Mouse (Mus musculus) heart, embryonic 11.5 days (tissue): Measurements from ENCODE around the gene Hoxd8. TPM values are rescaled to one million over a fixed set of nuclear protein-coding genes. Genes with fewer than 3 reads are reported as not detected.

Source experiments
- ATAC-seq: fragments of 200-750 bp; cut with Nextera tagmentation; replicated peaks from 2 replicates; pipeline ENCODE4 v1.8.0; 2017; ENCODE audit warnings: moderate library complexity; ENCODE audit not compliant: insufficient number of reproducible peaks, low FRiP score, low TSS enrichment
- H3K27ac ChIP-seq: fragments of 300-500 bp; sonication (generic); 2 replicates; pipeline ENCODE4 v1.5.1; 2014; ENCODE audit warnings: mild to moderate bottlenecking, low read depth, low read length
- H3K27me3 ChIP-seq: fragments of 300-500 bp; sonication (generic); 2 replicates; pipeline ENCODE4 v1.6.1; 2014; ENCODE audit warnings: mild to moderate bottlenecking, low read length, mixed read lengths; ENCODE audit not compliant: control insufficient read depth, insufficient read depth
- H3K36me3 ChIP-seq: fragments of 300-500 bp; sonication (generic); 2 replicates; pipeline ENCODE4 v1.6.1; 2014; ENCODE audit warnings: mild to moderate bottlenecking, low read length, moderate library complexity, mixed read lengths; ENCODE audit not compliant: control insufficient read depth, insufficient read depth
- H3K4me1 ChIP-seq: fragments of 300-500 bp; sonication (generic); 2 replicates; pipeline ENCODE4 v1.6.1; 2014; ENCODE audit warnings: low read length; ENCODE audit not compliant: control insufficient read depth, insufficient read depth
- H3K4me2 ChIP-seq: fragments of 300-500 bp; sonication (generic); 2 replicates; pipeline ENCODE4 v1.6.1; 2014; ENCODE audit warnings: mild to moderate bottlenecking, moderate library complexity
- H3K4me3 ChIP-seq: fragments of 300-500 bp; sonication (generic); 2 replicates; pipeline ENCODE4 v1.5.1; 2014; ENCODE audit warnings: low read depth, low read length
- H3K9ac ChIP-seq: fragments of 300-500 bp; sonication (generic); 2 replicates; pipeline ENCODE4 v1.6.1; 2014; ENCODE audit warnings: mild to moderate bottlenecking, low read depth, low read length, moderate library complexity
- H3K9me3 ChIP-seq: fragments of 300-500 bp; sonication (generic); replicated peaks from 2 replicates; pipeline ENCODE4 v1.6.1; 2016; ENCODE audit warnings: low read length; ENCODE audit not compliant: control insufficient read depth
- WGBS: fragments of 180-500 bp; shearing (Covaris S2); extraction: QIAGEN DNeasy Blood & Tissue Kit; methylation state at CpG from one replicate; pipeline ENCODE4 v1.1.7; 2014; ENCODE audit not compliant: insufficient replicate concordance; 5-methylcytosine and 5-hydroxymethylcytosine counted together
- polyA plus RNA-seq: library from polyadenylated mRNA; unstranded; fragments of >200 nt; fragmentation: Nextera tagmentation; extraction: Ambion mirVana; gene quantifications from 2 replicates; pipeline ENCODE4 v1.2.1, GENCODE M21; 2014

The Hoxd8 gene
- polyA plus RNA-seq, 1 experiment from 2014 or later: 0.30 TPM

DNA sequence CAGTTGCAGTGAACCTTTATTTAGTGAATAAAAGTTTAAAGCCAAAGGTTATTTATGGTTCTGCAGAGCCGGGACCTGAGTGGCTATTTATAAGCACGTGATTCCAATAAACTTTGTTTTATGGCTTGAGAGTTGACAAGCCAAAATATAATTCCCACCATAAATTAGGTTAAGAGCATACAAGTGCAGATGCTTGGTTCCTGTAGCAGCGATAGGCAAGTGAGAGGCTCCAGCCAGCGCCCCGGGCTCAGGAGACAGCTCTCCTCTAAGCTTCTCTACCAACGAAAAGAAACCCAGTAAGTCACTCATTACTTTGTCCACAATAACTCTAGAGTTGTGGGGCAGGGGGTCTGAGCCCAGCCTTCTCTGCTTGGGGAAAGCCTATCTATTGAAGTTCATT lies 17.5 kb downstream of the Hoxd8 start:
- H3K4me1 ChIP-seq: no peaks in the 10 kb centered on the region
- H3K27ac ChIP-seq: no peak overlapping the region
- no peak overlapping the region for H3K9ac ChIP-seq
- ATAC-seq: no peak
- no peak overlapping the region for H3K4me3 ChIP-seq
- H3K27me3 ChIP-seq: peaks cover 96% of the 10 kb centered on the region
- H3K4me2 ChIP-seq: no peak overlapping the region
- no peaks in the 10 kb centered on the region for H3K36me3 ChIP-seq
- H3K9me3 ChIP-seq: no peaks in the 10 kb centered on the region
- 8% methylated on average over 6 of the region's 6 CpGs for WGBS

DNA sequence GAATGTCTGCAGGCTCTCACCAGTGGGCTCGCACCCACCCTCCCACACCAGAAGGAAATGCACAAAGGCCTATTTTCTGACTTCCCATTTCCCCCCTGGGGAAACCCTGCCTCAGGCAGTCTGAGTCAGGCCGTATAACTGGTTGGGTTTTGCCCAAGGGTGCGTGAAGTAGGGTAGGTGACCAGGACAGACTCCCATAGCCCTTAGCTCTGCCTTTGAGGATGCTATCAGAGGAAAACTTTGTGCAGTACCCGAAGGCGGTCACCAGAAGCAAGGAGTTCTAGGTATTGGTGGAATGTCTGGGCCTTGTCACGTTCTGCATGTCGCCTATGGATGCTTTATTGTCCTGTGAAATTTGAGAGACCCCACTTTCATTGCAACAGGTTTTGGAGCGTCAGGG lies 18.5 kb downstream of the Hoxd8 start:
- Histone ChIP-seq H3K4me3 (no peak overlapping the region), H3K9ac (no peak overlapping the region), H3K27ac (no peak overlapping the region), H3K9me3 (no peaks in the 10 kb centered on the region), H3K36me3 (no peaks in the 10 kb centered on the region), H3K4me2 (no peak overlapping the region), H3K27me3 (peaks cover 97% of the 10 kb centered on the region), H3K4me1 (peaks cover 6% of the 10 kb centered on the region; the same call in 1 of the 2 replicates)
- WGBS: 5% methylated on average over 8 of the region's 8 CpGs
- no peak for ATAC-seq

DNA sequence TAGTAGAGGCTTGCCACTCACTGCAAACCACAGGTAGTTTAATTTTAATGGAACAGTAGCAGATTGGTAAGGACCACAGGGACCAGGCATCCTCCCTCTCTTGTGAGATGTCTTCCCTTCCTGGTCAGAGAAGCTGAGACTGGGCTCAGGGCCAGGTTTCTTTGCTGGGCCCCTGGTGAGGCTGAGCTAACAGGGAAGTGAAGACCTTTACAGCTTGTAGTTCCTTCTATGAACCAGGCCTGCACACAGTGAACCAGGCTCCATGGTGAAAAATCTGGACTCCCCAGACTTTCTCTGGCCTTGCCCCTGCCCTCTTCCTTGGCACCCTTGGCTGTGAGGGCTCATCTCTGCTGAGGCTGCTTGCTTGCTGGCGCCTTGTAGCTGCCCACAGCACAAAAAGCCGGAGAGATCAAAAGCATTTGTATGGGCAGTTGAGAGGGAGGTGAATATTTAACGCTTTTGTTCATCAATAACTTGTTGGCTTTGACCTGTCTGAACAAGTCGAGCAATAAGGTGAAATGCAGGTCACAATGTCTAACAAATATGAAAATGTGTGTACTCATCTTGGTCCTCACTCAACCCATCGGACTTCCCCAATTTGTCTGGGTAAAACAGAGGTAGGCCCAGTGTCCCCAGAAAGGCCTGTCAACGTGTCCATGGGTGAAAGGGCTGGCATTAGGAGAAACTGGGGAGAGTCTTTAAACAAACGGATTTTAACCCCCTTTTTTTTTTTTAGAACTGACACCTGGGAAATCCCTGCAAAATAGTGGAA lies 20.0 kb downstream of the Hoxd8 start:
- H3K36me3 ChIP-seq: no peaks in the 10 kb centered on the region
- H3K4me1 ChIP-seq: peaks cover 6% of the 10 kb centered on the region; the same call in 1 of the 2 replicates
- no peaks in the 10 kb centered on the region for H3K9me3 ChIP-seq
- peaks cover 99% of the 10 kb centered on the region for H3K27me3 ChIP-seq
- WGBS: 15% methylated on average over 7 of the region's 7 CpGs
- H3K9ac ChIP-seq: no peak overlapping the region
- no peak for ATAC-seq
- H3K27ac ChIP-seq: no peak overlapping the region
- H3K4me3 ChIP-seq: no peak overlapping the region
- no peak overlapping the region for H3K4me2 ChIP-seq

DNA sequence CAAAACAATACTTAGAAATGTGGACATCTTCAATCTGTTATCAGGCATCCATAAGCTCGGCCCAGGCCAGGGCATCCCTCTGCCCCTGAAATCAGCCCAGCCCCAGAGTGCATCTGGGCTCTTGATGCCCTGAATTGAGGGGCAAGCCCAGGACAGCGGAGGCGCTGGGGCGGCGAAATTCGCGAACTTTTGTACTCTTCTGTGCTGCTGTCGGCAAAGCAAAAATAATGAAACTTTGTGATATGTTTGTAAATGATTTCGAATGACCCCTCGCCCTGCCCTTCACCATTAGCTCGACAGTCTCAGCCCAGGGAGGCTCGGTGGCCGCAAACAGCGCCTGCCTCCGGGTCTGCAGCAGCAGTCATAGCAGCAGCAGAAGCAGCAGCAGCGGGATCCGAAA lies 20.8 kb downstream of the Hoxd8 start:
- ATAC-seq: no peak
- no peak overlapping the region for H3K4me3 ChIP-seq
- peaks cover 6% of the 10 kb centered on the region; the same call in 1 of the 2 replicates for H3K4me1 ChIP-seq
- WGBS: 2% methylated on average over 17 of the region's 17 CpGs
- H3K36me3 ChIP-seq: no peaks in the 10 kb centered on the region
- H3K27ac ChIP-seq: no peak overlapping the region
- H3K4me2 ChIP-seq: no peak overlapping the region
- peaks cover 96% of the 10 kb centered on the region for H3K27me3 ChIP-seq
- H3K9me3 ChIP-seq: no peaks in the 10 kb centered on the region
- H3K9ac ChIP-seq: no peak overlapping the region

DNA sequence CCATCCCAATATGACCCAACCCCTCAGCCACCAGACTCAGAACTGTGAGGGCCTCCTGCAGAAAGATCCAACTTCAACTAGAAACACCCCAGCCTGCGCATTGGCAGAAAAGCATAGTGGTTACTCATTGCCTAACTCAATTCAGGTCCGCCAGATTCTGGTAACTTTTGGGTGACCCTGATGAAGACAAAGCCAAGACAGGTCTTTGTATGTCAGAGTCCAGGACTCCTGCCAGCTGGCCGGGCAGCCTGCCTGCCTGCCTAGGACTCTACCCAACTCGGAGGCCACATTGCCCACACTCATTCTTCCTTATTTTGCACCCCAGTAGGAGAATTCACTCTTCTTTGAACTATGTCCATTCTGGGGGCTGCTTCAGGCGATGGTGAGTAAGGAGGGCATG lies 22.1 kb downstream of the Hoxd8 start, which contains the start of gene Gm28230:
Gm28230 (plus strand) TSS at position 178 of the 400 bp plus-strand sequence.
- Histone ChIP-seq H3K9ac (0 out of 2 replicates have a peak within 1 kb of the TSS, but pooled peaks have one; percentile 22), H3K27me3 (peaks cover 95% of the 10 kb centered on the region), H3K27ac (no peak within 1 kb of the TSS), H3K4me2 (peak within 1 kb of the TSS; percentile 63), H3K4me3 (peak within 1 kb of the TSS; percentile 38), H3K36me3 (no peaks in the 10 kb centered on the region), H3K9me3 (no peaks in the 10 kb centered on the region), H3K4me1 (peaks cover 6% of the 10 kb centered on the region; the same call in 1 of the 2 replicates)
- WGBS: 9% methylated on average over 5 of the region's 5 CpGs
- no peak for ATAC-seq

DNA sequence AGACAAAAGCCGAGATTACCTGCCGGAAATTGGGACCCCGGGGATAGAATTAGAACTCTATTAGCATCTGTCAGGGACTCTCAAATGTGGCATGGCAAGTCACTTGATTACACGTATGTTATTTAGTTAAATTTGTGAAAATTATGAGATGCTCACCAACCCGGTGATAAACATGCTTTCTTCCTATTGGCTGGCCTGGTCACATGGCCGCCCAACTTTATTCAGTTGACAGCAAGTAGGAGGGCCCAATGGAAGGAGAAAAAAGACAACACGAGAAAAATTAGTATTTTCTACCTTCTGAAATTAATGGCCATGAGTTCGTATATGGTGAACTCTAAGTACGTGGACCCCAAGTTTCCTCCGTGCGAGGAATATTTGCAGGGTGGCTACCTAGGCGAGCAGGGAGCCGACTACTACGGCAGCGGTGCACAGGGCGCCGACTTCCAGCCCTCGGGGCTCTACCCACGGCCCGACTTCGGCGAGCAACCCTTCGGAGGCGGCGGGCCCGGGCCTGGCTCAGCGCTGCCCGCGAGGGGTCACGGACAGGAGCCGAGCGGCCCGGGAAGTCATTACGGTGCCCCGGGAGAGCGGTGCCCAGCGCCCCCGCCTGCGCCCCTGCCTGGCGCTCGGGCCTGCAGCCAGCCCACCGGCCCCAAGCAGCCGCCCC lies 22.7 kb downstream of the Hoxd8 start:
- peak overlapping the region; percentile 63 for H3K4me2 ChIP-seq
- peak overlapping the region; percentile 38 for H3K4me3 ChIP-seq
- 1% methylated on average over 43 of the region's 43 CpGs for WGBS
- H3K36me3 ChIP-seq: no peaks in the 10 kb centered on the region
- peaks cover 96% of the 10 kb centered on the region for H3K27me3 ChIP-seq
- peaks cover 6% of the 10 kb centered on the region; the same call in 1 of the 2 replicates for H3K4me1 ChIP-seq
- H3K27ac ChIP-seq: no peak overlapping the region
- no peak for ATAC-seq
- H3K9ac ChIP-seq: 0 out of 2 replicates have a peak overlapping the region, but pooled peaks have one; percentile 22
- no peaks in the 10 kb centered on the region for H3K9me3 ChIP-seq

DNA sequence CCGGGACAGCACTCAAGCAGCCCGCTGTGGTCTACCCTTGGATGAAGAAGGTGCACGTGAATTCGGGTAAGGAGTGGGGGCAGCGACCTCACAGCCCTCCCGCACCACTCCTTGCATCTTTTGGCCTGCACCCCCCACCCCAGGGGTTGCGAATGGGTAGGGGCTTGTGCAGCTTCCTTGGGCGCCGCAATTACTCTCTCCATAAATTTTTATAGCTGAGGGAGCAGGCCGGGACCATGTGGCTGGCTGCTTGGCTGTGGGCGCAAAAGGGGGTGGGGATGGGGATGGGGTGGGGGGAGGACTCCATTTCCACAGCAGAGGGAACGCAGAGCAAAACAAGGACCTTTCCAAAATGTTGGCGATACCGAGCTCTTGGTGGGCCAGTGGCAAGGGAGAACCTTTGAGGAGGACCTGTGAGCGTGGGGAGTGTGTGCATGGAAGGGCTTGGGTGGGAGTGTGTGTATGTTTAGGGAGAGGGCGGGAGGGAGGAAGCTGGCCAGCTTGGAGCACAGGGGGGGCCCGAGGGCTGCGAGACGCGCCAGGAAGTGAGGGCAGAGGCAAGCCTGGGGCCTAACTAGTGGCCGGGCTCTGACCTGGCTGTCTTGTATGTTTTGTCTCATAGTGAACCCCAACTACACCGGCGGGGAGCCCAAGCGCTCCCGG lies 23.4 kb downstream of the Hoxd8 start:
- no peak overlapping the region for H3K9ac ChIP-seq
- WGBS: 2% methylated on average over 25 of the region's 25 CpGs
- peaks cover 96% of the 10 kb centered on the region for H3K27me3 ChIP-seq
- H3K36me3 ChIP-seq: no peaks in the 10 kb centered on the region
- peak overlapping the region; percentile 38 for H3K4me3 ChIP-seq
- peak overlapping the region; percentile 63 for H3K4me2 ChIP-seq
- H3K27ac ChIP-seq: no peak overlapping the region
- no peaks in the 10 kb centered on the region for H3K9me3 ChIP-seq
- peaks cover 6% of the 10 kb centered on the region; the same call in 1 of the 2 replicates for H3K4me1 ChIP-seq
- no peak; the same call in 1 of the 2 replicates for ATAC-seq

DNA sequence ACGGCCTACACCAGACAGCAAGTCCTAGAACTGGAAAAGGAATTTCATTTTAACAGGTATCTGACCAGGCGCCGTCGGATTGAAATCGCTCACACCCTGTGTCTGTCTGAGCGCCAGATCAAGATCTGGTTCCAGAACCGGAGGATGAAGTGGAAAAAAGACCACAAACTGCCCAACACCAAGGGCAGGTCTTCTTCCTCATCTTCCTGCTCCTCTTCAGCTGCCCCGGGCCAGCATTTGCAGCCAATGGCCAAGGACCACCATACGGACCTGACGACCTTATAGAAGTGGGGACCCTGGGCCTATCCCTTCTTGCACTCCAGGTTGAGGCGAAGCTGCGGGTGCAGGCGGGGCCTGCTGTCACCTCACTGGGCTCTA lies 23.9 kb downstream of the Hoxd8 start:
- ATAC-seq: no peak
- 6% methylated on average over 13 of the region's 13 CpGs for WGBS
- Histone ChIP-seq H3K9ac (no peak overlapping the region), H3K36me3 (no peaks in the 10 kb centered on the region), H3K4me2 (no peak overlapping the region), H3K4me1 (peaks cover 6% of the 10 kb centered on the region; the same call in 1 of the 2 replicates), H3K27ac (no peak overlapping the region), H3K4me3 (peak overlapping the region; percentile 10; the same call in 1 of the 2 replicates), H3K9me3 (no peaks in the 10 kb centered on the region), H3K27me3 (peaks cover 95% of the 10 kb centered on the region)
